Mouse (Mus musculus): Measurements from ENCODE around the gene Baiap3. TPM values are rescaled to one million over a fixed set of nuclear protein-coding genes. Genes with fewer than 3 reads are reported as not detected.
A peak's percentile ranks its signal among the peaks of the same experiment; 100 is the strongest.

Baiap3 gene
- total RNA-seq, 1 experiment from 2014 or later, result 0.59 TPM

- no peak for ATAC-seq (replicated peaks; ENCODE audit: low read depth, poor library complexity, severe bottlenecking)
Observed at GRCm38 (mm10) chr17:25218967-25219366, 37.2 kb downstream of the Baiap3 start.

GRCm38 (mm10) chr17:25215431-25215830, 40.7 kb downstream of the Baiap3 start:
- no peak for ATAC-seq (replicated peaks; ENCODE audit: low read depth, poor library complexity, severe bottlenecking)

GRCm38 (mm10) chr17:25211705-25212104, 44.5 kb downstream of the Baiap3 start:
- no peak for ATAC-seq (replicated peaks; ENCODE audit: low read depth, poor library complexity, severe bottlenecking)

DNA sequence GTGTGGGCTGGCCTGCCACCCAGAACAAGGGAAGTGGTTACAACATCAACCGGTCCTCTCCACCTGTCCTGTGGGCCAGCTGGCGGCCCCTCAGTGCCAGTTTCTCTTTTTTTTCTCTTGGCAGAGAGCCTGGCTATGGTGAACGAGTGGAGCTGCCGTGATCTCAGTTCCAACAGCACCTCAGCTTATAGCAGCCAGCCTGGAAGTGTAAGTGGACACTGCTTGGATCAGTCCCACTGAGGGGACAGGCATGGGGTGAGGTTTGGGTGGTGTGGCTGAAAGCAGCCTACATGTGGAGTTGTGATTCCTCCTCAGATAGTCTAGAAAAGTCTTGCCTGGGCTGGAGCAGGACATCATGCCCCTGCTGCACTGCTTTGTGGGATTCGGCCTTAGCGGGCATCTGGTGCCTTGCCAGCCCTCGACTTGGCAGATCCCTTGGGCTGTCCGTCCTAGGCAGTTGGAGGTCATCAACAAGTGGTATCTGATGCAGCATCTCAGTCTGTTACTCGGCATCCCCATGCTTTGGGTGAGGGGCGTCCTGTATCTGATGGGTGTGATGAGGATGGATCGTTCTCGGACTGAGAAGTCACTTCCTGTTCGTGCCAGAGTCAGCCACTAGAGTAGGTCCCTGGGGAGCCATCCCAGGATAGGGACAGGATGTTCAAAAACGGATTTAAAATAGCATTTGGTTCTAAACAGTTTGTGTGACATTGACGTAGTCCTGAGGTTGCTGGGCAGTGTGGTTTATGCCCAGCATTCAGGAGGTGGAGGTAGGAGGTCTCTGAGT, 45.3 kb downstream of the Baiap3 start:
- ATAC-seq (replicated peaks; ENCODE audit: low read depth, poor library complexity, severe bottlenecking), result peak; percentile 56; the same call in 1 of the 2 replicates

GRCm38 (mm10) chr17:25210006-25210405, 46.2 kb downstream of the Baiap3 start:
- no peak for ATAC-seq (replicated peaks; ENCODE audit: low read depth, poor library complexity, severe bottlenecking)

GRCm38 (mm10) chr17:25202401-25202800, 53.8 kb downstream of the Baiap3 start:
- ATAC-seq (replicated peaks; ENCODE audit: low read depth, poor library complexity, severe bottlenecking), result no peak

Other genes with a start within 250 kb of the Baiap3 start
- gene Cramp1l, start 240.6 kb downstream of the Baiap3 start, total RNA-seq (2017), result 10.5 and 14.8 TPM in 2 replicates
- 21.6 and 41.7 TPM in 2 replicates for gene Ift140, start 240.3 kb downstream of the Baiap3 start, total RNA-seq (2017)
- not detected in 2 replicates for gene Tmem204, start 172.8 kb downstream of the Baiap3 start, total RNA-seq (2017)
- 23.7 and 44.4 TPM in 2 replicates for gene Telo2, start 140.4 kb downstream of the Baiap3 start, total RNA-seq (2017)
- not detected in 2 replicates for gene Ptx4, start 135.6 kb downstream of the Baiap3 start, total RNA-seq (2017)
- 4.1 and 7.3 TPM in 2 replicates for gene Clcn7, start 123.0 kb downstream of the Baiap3 start, total RNA-seq (2017)
- gene Ccdc154, start 93.9 kb downstream of the Baiap3 start, total RNA-seq (2017), result 0.09 TPM in 1 of 2 replicates, not detected in the other
- gene Gm38655, start 80.9 kb downstream of the Baiap3 start, total RNA-seq (2017), result not detected in 2 replicates
- gene BC003965, start 71.8 kb downstream of the Baiap3 start, total RNA-seq (2017), result 10.9 and 11.6 TPM in 2 replicates
- gene Unkl, start 68.0 kb downstream of the Baiap3 start, total RNA-seq (2017), result 6.9 and 15.5 TPM in 2 replicates
- gene Gnptg, start 16.2 kb downstream of the Baiap3 start, total RNA-seq (2017), result 13.6 and 14.3 TPM in 2 replicates
- 30.2 and 34.1 TPM in 2 replicates for gene Tsr3, start 16.2 kb downstream of the Baiap3 start, total RNA-seq (2017)
- gene Ube2i, start 18.3 kb upstream of the Baiap3 start, total RNA-seq (2017), result 313 and 322 TPM in 2 replicates
- 1.2 and 1.5 TPM in 2 replicates for gene Prss34, start 42.0 kb upstream of the Baiap3 start, total RNA-seq (2017)
- gene Prss28, start 52.3 kb upstream of the Baiap3 start, total RNA-seq (2017), result not detected in 2 replicates
- gene Prss29, start 62.3 kb upstream of the Baiap3 start, total RNA-seq (2017), result not detected in 2 replicates
- not detected in 2 replicates for gene Tpsab1, start 89.2 kb upstream of the Baiap3 start, total RNA-seq (2017)
- gene Tpsb2, start 109.9 kb upstream of the Baiap3 start, total RNA-seq (2017), result not detected in 2 replicates
- gene Tpsg1, start 112.9 kb upstream of the Baiap3 start, total RNA-seq (2017), result not detected in 2 replicates
- 0.05 TPM in 1 of 2 replicates, not detected in the other for gene Cacna1h, start 177.4 kb upstream of the Baiap3 start, total RNA-seq (2017)
- not detected in 2 replicates for gene Tekt4, start 198.3 kb upstream of the Baiap3 start, total RNA-seq (2017)
- gene Sstr5, start 240.9 kb upstream of the Baiap3 start, total RNA-seq (2017), result not detected in 2 replicates